Mouse (Mus musculus) cerebellum, postnatal 25 days (tissue): ENCODE results near the gene Gpr68.

Source experiments
- DNase-seq, 2 experiments: peaks; one replicate each; pipeline ENCODE4 v3.0.0; 2021; ENCODE audit warnings: mixed read lengths in 2 of 2

The Gpr68 gene

GRCm38 (mm10) chr12:100910731-100911130 lies 2.7 kb upstream of the Gpr68 start:
- peak; percentile 82 to 84 for DNase-seq

- DNase-seq: peak; percentile 69 to 76
These were observed 1.8 kb upstream of the Gpr68 start for GRCm38 (mm10) chr12:100909765-100910164.

- DNase-seq: peak in 1 of 2 experiments; percentile 57
These were observed 468 bp upstream of the Gpr68 start for GRCm38 (mm10) chr12:100908298-100909034.

GRCm38 (mm10) chr12:100906861-100907260 lies 1.1 kb downstream of the Gpr68 start:
- DNase-seq: no peak

GRCm38 (mm10) chr12:100903761-100904160 lies 4.2 kb downstream of the Gpr68 start:
- peak; percentile 51 to 62 for DNase-seq

- DNase-seq: no peak
These were observed 6.6 kb downstream of the Gpr68 start for GRCm38 (mm10) chr12:100901386-100901785.

- no peak for DNase-seq
These were observed 7.1 kb downstream of the Gpr68 start for GRCm38 (mm10) chr12:100900901-100901300.

GRCm38 (mm10) chr12:100899111-100899640 lies 8.8 kb downstream of the Gpr68 start:
- peak; percentile 89 for DNase-seq

GRCm38 (mm10) chr12:100897736-100898650 lies 10.0 kb downstream of the Gpr68 start:
- peak; percentile 85 to 90 for DNase-seq

GRCm38 (mm10) chr12:100896661-100897060 lies 11.3 kb downstream of the Gpr68 start:
- no peak for DNase-seq

GRCm38 (mm10) chr12:100895504-100895903 lies 12.5 kb downstream of the Gpr68 start:
- DNase-seq: no peak

- DNase-seq: no peak
These were observed 17.4 kb downstream of the Gpr68 start for GRCm38 (mm10) chr12:100890548-100890947.

- peak; percentile 50 to 66 for DNase-seq
These were observed 20.2 kb downstream of the Gpr68 start for GRCm38 (mm10) chr12:100887801-100888258.

GRCm38 (mm10) chr12:100886877-100887276 lies 21.1 kb downstream of the Gpr68 start:
- no peak for DNase-seq

GRCm38 (mm10) chr12:100885585-100885984 lies 22.4 kb downstream of the Gpr68 start:
- no peak for DNase-seq

- no peak for DNase-seq
These were observed 24.8 kb downstream of the Gpr68 start for GRCm38 (mm10) chr12:100883168-100883567.

GRCm38 (mm10) chr12:100878556-100878955 lies 29.4 kb downstream of the Gpr68 start:
- peak in 1 of 2 experiments; percentile 28 for DNase-seq

GRCm38 (mm10) chr12:100877936-100878335 lies 30.1 kb downstream of the Gpr68 start:
- DNase-seq: peak in 1 of 2 experiments; percentile 30

- no peak for DNase-seq
These were observed 32.0 kb downstream of the Gpr68 start for GRCm38 (mm10) chr12:100875960-100876359.

- no peak for DNase-seq
These were observed 32.4 kb downstream of the Gpr68 start for GRCm38 (mm10) chr12:100875553-100875952.

GRCm38 (mm10) chr12:100873612-100874011 lies 34.4 kb downstream of the Gpr68 start:
- no peak for DNase-seq

- DNase-seq: no peak
These were observed 36.2 kb downstream of the Gpr68 start for GRCm38 (mm10) chr12:100871841-100872240.

GRCm38 (mm10) chr12:100871234-100871633 lies 36.8 kb downstream of the Gpr68 start:
- DNase-seq: no peak
